Mouse (Mus musculus) CH12.LX (cell line): ENCODE results near the gene Cdc40. TPM values are rescaled to one million over a fixed set of nuclear protein-coding genes. Genes with fewer than 3 reads are reported as not detected.

Experiments used
- DNase-seq: peaks from one replicate; pipeline ENCODE4 v3.0.0-alpha.2; 2013; ENCODE audit errors: extremely low read depth
- H3K27ac ChIP-seq: 2 replicates; pipeline ENCODE4 v1.5.1; 2012; ENCODE audit warnings: low read depth, mild to moderate bottlenecking, control low read depth, moderate library complexity; ENCODE audit not compliant: insufficient read depth
- H3K27me3 ChIP-seq: replicated peaks from 2 replicates; pipeline ENCODE3; 2012; ENCODE audit warnings: inconsistent platforms
- H3K36me3 ChIP-seq, 2 experiments: replicated peaks in 1 of 2; 2 replicates each; pipeline versions ENCODE3 to v1.6.1; 2012; ENCODE audit warnings: inconsistent platforms in 1 of 2, low read length in 1 of 2, mild to moderate bottlenecking in 1 of 2, mixed read lengths in 1 of 2, moderate library complexity in 1 of 2; ENCODE audit not compliant: control insufficient read depth in 1 of 2, insufficient read depth in 1 of 2
- H3K4me1 ChIP-seq, 2 experiments: 2 replicates each; pipeline ENCODE4 v1.6.1; 2012; ENCODE audit warnings: inconsistent platforms in 1 of 2, moderate library complexity in 1 of 2; ENCODE audit not compliant: insufficient read depth in 2 of 2, control insufficient read depth in 1 of 2
- H3K4me2 ChIP-seq: 2 replicates; pipeline ENCODE4 v1.6.1; 2012; ENCODE audit warnings: low read depth, mild to moderate bottlenecking, control low read depth; ENCODE audit not compliant: poor library complexity, insufficient read depth, severe bottlenecking
- H3K4me3 ChIP-seq, 3 experiments: fragments of 150-350 bp in 1 of 3; sonication (generic) in 1 of 3; replicated peaks in 1 of 3; 2 replicates each; pipeline versions ENCODE3 to v1.5.1; 2011 to 2012; ENCODE audit warnings: low read depth in 2 of 3, low read length in 2 of 3, mild to moderate bottlenecking in 2 of 3, moderate library complexity in 2 of 3, control low read depth in 1 of 3, improper control_type of control experiment in 1 of 3, inconsistent platforms in 1 of 3, mixed read lengths in 1 of 3; ENCODE audit not compliant: poor library complexity in 1 of 3
- H3K79me2 ChIP-seq: replicated peaks from 2 replicates; pipeline ENCODE4 v1.6.1; 2012; ENCODE audit warnings: mild to moderate bottlenecking, moderate library complexity; ENCODE audit not compliant: control insufficient read depth, poor library complexity, insufficient read depth, severe bottlenecking; ENCODE audit errors: extremely low read depth
- H3K9ac ChIP-seq: 2 replicates; pipeline ENCODE4 v1.6.1; 2012; ENCODE audit warnings: low read depth, mild to moderate bottlenecking, control low read depth, moderate library complexity; ENCODE audit not compliant: insufficient read depth
- H3K9me3 ChIP-seq: replicated peaks from 2 replicates; pipeline ENCODE3; 2012; ENCODE audit warnings: low read length, inconsistent platforms, mixed read lengths
- CHD2 ChIP-seq: IDR thresholded peaks from 2 replicates; pipeline ENCODE4 v1.6.1; 2011; ENCODE audit warnings: low read length, improper control_type of control experiment
- ELF1 ChIP-seq: IDR thresholded peaks from 2 replicates; pipeline ENCODE4 v1.6.1; 2014; ENCODE audit warnings: low read depth, mild to moderate bottlenecking, inconsistent platforms, low read length, improper control_type of control experiment
- EP300 ChIP-seq: IDR thresholded peaks from 2 replicates; pipeline ENCODE4 v1.6.1; 2011; ENCODE audit warnings: low read length, improper control_type of control experiment
- GABPA ChIP-seq: IDR thresholded peaks from 2 replicates; pipeline ENCODE4 v1.6.1; 2012; ENCODE audit warnings: low read depth, low read length, improper control_type of control experiment, inconsistent platforms; ENCODE audit not compliant: insufficient replicate concordance
- HCFC1 ChIP-seq: IDR thresholded peaks from 2 replicates; pipeline ENCODE4 v1.6.1; 2012; ENCODE audit warnings: low read depth, mild to moderate bottlenecking, inconsistent platforms, low read length, improper control_type of control experiment
- JUND ChIP-seq: conservative IDR thresholded peaks from 2 replicates; pipeline ENCODE4 v1.6.1; 2011; ENCODE audit warnings: low read depth, low read length, improper control_type of control experiment
- MAFK ChIP-seq: IDR thresholded peaks from 2 replicates; pipeline ENCODE4 v1.6.1; 2011; ENCODE audit warnings: low read length, improper control_type of control experiment; ENCODE audit not compliant: insufficient replicate concordance
- MAX ChIP-seq: IDR thresholded peaks from 2 replicates; pipeline ENCODE4 v1.6.1; 2011; ENCODE audit warnings: low read length, improper control_type of control experiment
- MAZ ChIP-seq: IDR thresholded peaks from 2 replicates; pipeline ENCODE4 v1.6.1; 2012; ENCODE audit warnings: low read depth, mild to moderate bottlenecking, inconsistent platforms, low read length, improper control_type of control experiment, moderate library complexity
- MEF2A ChIP-seq: IDR thresholded peaks from 2 replicates; pipeline ENCODE4 v1.6.1; 2014; ENCODE audit warnings: low read depth, mild to moderate bottlenecking, inconsistent platforms, low read length, improper control_type of control experiment, borderline replicate concordance
- MYC ChIP-seq: IDR thresholded peaks from 2 replicates; pipeline ENCODE4 v1.6.1; 2011; ENCODE audit warnings: low read depth, mild to moderate bottlenecking, improper control_type of control experiment, low read length
- NRF1 ChIP-seq: IDR thresholded peaks from 2 replicates; pipeline ENCODE4 v1.6.1; 2014; ENCODE audit warnings: low read depth, mild to moderate bottlenecking, inconsistent platforms, low read length, improper control_type of control experiment, moderate library complexity
- PAX5 ChIP-seq: IDR thresholded peaks from 2 replicates; pipeline ENCODE4 v1.6.1; 2012; ENCODE audit warnings: low read length, inconsistent platforms, mixed read lengths
- POLR2A ChIP-seq: IDR thresholded peaks from 2 replicates; pipeline ENCODE4 v1.6.1; 2011; ENCODE audit warnings: low read depth, mild to moderate bottlenecking, improper control_type of control experiment, low read length
- POLR2AphosphoS2 ChIP-seq: IDR thresholded peaks from 2 replicates; pipeline ENCODE4 v1.6.1; 2011; ENCODE audit warnings: low read depth, low read length, improper control_type of control experiment
- TBP ChIP-seq: conservative IDR thresholded peaks from 2 replicates; pipeline ENCODE4 v1.6.1; 2011; ENCODE audit warnings: low read depth, low read length, improper control_type of control experiment
- USF1 ChIP-seq: IDR thresholded peaks from 2 replicates; pipeline ENCODE4 v1.6.1; 2014; ENCODE audit warnings: low read depth, mild to moderate bottlenecking, inconsistent platforms, low read length, improper control_type of control experiment
- USF2 ChIP-seq: conservative IDR thresholded peaks from 2 replicates; pipeline ENCODE4 v1.6.1; 2011; ENCODE audit warnings: low read depth, low read length, improper control_type of control experiment
- ZKSCAN1 ChIP-seq: IDR thresholded peaks from 2 replicates; pipeline ENCODE4 v1.6.1; 2012; ENCODE audit warnings: low read depth, inconsistent platforms, low read length, improper control_type of control experiment, borderline replicate concordance
- ZNF384 ChIP-seq: IDR thresholded peaks from 2 replicates; pipeline ENCODE4 v1.6.1; 2012; ENCODE audit warnings: low read depth, low read length, improper control_type of control experiment, inconsistent platforms
- dilution Hi-C: fragments of 300-500 bp; cut with MboI; formaldehyde crosslinking; loops from 2 replicates; pipeline ENCODE4 v1.14.3; 2020; ENCODE audit warnings: low sequenced_read_pairs; ENCODE audit not compliant: extremely low pct_unique_long_range_greater_than_20kb, extremely low pct_ligation_motif_present
- in situ Hi-C: fragments of 300-500 bp; cut with MboI; formaldehyde crosslinking; loops from 3 replicates; pipeline ENCODE4 v1.14.3; 2019; ENCODE audit warnings: low sequenced_read_pairs, low pct_ligation_motif_present, low pct_unique_long_range_greater_than_20kb, mixed read lengths
- polyA plus RNA-seq: library from polyadenylated mRNA; unstranded; fragments of >175 nt; gene quantifications from 2 replicates; pipeline ENCODE4 v1.2.1, GENCODE M21; 2012; ENCODE audit warnings: low read depth; ENCODE audit not compliant: insufficient read length
- total RNA-seq, 2 experiments: library from RNA; depleted of rRNA; stranded (reverse); fragments of 300-350 nt in 1 of 2; fragments of >200 nt in 1 of 2; gene quantifications; 2 replicates each; pipeline ENCODE4 v1.2.3; 2012 to 2014

The Cdc40 gene
- total and polyA plus RNA-seq, 3 experiments = 10.6 to 36.0 (median 13.6) TPM

DNA sequence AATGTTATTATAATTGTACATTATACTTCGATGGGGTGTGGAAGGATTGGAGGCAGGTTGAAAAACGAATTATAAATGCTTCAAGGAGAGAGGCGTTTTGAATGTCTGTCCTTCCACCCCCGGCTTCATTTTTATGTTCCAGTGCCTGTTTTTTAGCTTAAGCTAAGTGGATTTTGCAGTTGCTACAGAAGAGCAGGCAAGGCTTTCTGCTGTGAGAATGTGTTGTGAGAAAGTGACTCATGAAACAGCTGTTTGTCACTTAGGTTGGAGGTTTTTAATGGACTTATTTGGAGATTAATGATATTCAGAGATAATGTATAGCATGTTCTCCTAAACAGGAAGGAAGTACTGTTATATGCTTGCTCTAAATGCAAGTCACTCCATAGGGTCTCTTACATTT, 6.0 kb upstream of the Cdc40 start:
- dilution Hi-C loops (no loop called here), in situ Hi-C loops (no loop called here)
- no peak overlapping the region for H3K9ac ChIP-seq
- no peak for DNase-seq
- no peak overlapping the region for H3K4me3 ChIP-seq
- no peaks in the 10 kb centered on the region for H3K9me3 ChIP-seq
- H3K36me3 ChIP-seq = no peaks in the 10 kb centered on the region
- no peak overlapping the region for H3K4me2 ChIP-seq
- no peaks in the 10 kb centered on the region for H3K79me2 ChIP-seq
- peaks cover 0 to 5% of the 10 kb centered on the region in 2 experiments; a peak in 2 of 4 replicates for H3K4me1 ChIP-seq
- TF ChIP-seq POLR2A (no peak), HCFC1 (no peak), PAX5 (no peak), ZNF384 (no peak), ELF1 (no peak), MAZ (no peak), NRF1 (no peak), USF1 (no peak), JUND (no peak), MYC (no peak), ZKSCAN1 (no peak), MAFK (no peak), CHD2 (no peak), EP300 (no peak), MEF2A (no peak), MAX (no peak)
- no peak overlapping the region for H3K27ac ChIP-seq
- H3K27me3 ChIP-seq = peaks cover 41% of the 10 kb centered on the region

DNA sequence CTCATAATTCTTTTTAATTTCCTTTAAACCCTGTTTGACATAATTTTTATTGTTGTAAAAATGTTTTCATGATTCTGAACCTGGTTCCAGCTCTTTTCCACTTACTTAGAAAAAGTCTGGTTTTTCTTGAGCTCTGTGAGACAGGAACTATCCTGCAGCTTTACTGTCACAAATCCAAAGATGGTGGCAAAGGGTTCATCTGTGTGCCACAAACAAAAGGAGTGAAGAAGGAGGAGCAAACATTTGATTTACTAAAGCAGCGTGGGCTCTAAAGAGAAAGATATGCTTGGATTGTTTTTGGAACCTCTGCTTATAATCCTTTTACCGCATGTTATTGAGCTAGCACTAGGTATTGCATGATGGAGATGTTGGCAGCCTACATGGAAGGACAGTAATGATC, 4.2 kb upstream of the Cdc40 start:
- dilution Hi-C loops (no loop called here), in situ Hi-C loops (no loop called here)
- peaks cover 44% of the 10 kb centered on the region for H3K27me3 ChIP-seq
- H3K79me2 ChIP-seq = peaks cover 3% of the 10 kb centered on the region
- H3K36me3 ChIP-seq = no peaks in the 10 kb centered on the region
- no peak for TF ChIP-seq GABPA
- no peak for TF ChIP-seq USF2
- TF ChIP-seq POLR2AphosphoS2 = no peak
- no peak for TF ChIP-seq TBP
- no peak for TF ChIP-seq ZNF384
- no peak for TF ChIP-seq POLR2A
- TF ChIP-seq JUND = no peak
- no peak for DNase-seq
- H3K27ac ChIP-seq = no peak overlapping the region
- no peak overlapping the region for H3K9ac ChIP-seq
- H3K4me1 ChIP-seq = peaks cover 0 to 5% of the 10 kb centered on the region in 2 experiments; a peak in 2 of 4 replicates
- H3K9me3 ChIP-seq = no peaks in the 10 kb centered on the region
- H3K4me3 ChIP-seq = no peak overlapping the region
- no peak overlapping the region for H3K4me2 ChIP-seq
